Mouse (Mus musculus) intestine, embryonic 14.5 days (tissue): ENCODE results near the gene Ost4. TPM values are rescaled to one million over a fixed set of nuclear protein-coding genes. Genes with fewer than 3 reads are reported as not detected.
A peak's percentile ranks its signal among the peaks of the same experiment; 100 is the strongest.

Source experiments
- ATAC-seq: fragments of 200-750 bp; cut with Nextera tagmentation; replicated peaks from 2 replicates; pipeline ENCODE4 v1.8.0; 2017; ENCODE audit warnings: low read depth, moderate number of reproducible peaks, moderate TSS enrichment, moderate library complexity; ENCODE audit not compliant: low FRiP score, low TSS enrichment
- DNase-seq: peaks from one replicate; pipeline ENCODE4 v3.0.0-alpha.2; 2018; ENCODE audit warnings: low spot score
- H3K27ac ChIP-seq: fragments of 300-500 bp; sonication (generic); 2 replicates; pipeline ENCODE4 v1.5.1; 2014; ENCODE audit warnings: low read depth, mild to moderate bottlenecking, control low read depth
- H3K27me3 ChIP-seq: fragments of 300-500 bp; sonication (generic); replicated peaks from 2 replicates; pipeline ENCODE4 v1.6.1; 2014; ENCODE audit warnings: low read length, control low read depth; ENCODE audit not compliant: control insufficient read depth, insufficient read depth
- H3K36me3 ChIP-seq: fragments of 300-500 bp; sonication (generic); 2 replicates; pipeline ENCODE4 v1.6.1; 2014; ENCODE audit warnings: low read length, control low read depth; ENCODE audit not compliant: control insufficient read depth, insufficient read depth
- H3K4me1 ChIP-seq: fragments of 300-500 bp; sonication (generic); replicated peaks from 2 replicates; pipeline ENCODE4 v1.6.1; 2014; ENCODE audit warnings: low read length, control low read depth, mixed read lengths; ENCODE audit not compliant: control insufficient read depth, insufficient read depth
- H3K4me2 ChIP-seq: fragments of 300-500 bp; sonication (generic); 2 replicates; pipeline ENCODE4 v1.6.1; 2014; ENCODE audit warnings: low read length
- H3K4me3 ChIP-seq: fragments of 300-500 bp; sonication (generic); 2 replicates; pipeline ENCODE4 v1.5.1; 2014; ENCODE audit warnings: low read depth, low read length, control low read depth, mixed read lengths
- H3K9ac ChIP-seq: fragments of 300-500 bp; sonication (generic); 2 replicates; pipeline ENCODE4 v1.6.1; 2014; ENCODE audit warnings: mild to moderate bottlenecking, low read length
- H3K9me3 ChIP-seq: fragments of 300-500 bp; sonication (generic); 2 replicates; pipeline ENCODE4 v1.6.1; 2016; ENCODE audit warnings: low read length, control low read depth; ENCODE audit not compliant: control insufficient read depth
- WGBS: fragments of 180-500 bp; shearing (Covaris S2); extraction: QIAGEN DNeasy Blood & Tissue Kit; methylation state at CpG from one replicate; pipeline ENCODE4 v1.1.7; 2014; 5-methylcytosine and 5-hydroxymethylcytosine counted together
- polyA plus RNA-seq: library from polyadenylated mRNA; unstranded; fragments of >200 nt; fragmentation: Nextera tagmentation; extraction: Ambion mirVana; gene quantifications from 2 replicates; pipeline ENCODE4 v1.2.1, GENCODE M21; 2014

Gene Ost4
- polyA plus RNA-seq, 1 experiment from 2014 or later = 490 TPM

DNA sequence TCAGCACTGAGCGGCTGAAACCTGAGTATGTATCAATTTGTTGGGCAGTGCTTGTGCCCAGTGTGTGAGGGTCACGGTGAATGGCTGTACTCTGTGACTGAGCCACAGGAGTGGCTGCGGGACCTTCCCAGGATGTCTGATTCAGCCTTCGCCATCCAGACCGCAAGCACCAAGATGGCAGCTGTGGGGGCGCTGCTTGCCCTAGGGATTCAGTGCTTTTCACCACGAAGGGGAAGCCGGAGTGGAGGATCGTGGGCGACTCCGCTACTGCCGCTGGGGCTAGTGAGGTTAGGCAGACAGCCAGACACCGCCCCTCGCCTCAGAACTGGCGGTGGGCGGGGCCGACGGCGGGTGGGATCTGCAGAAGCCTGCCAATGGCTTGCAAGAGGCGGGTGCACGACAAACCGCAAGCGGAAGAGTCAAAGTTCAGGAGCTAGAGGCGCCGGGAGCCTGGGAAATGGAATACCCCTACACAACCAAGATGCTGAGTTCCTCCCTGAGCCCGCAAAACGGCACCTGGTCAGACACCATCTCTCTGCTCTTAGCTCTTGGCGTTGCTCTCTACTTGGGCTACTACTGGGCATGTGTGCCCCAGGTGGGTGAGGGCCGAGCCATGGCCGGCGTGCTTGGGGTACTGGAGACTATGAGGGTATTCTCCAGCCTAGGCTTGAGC is 42.2 kb upstream of the Ost4 start:
- H3K9ac ChIP-seq = peak overlapping the region; percentile 47
- under 1% methylated on average over 31 of the region's 31 CpGs for WGBS

DNA sequence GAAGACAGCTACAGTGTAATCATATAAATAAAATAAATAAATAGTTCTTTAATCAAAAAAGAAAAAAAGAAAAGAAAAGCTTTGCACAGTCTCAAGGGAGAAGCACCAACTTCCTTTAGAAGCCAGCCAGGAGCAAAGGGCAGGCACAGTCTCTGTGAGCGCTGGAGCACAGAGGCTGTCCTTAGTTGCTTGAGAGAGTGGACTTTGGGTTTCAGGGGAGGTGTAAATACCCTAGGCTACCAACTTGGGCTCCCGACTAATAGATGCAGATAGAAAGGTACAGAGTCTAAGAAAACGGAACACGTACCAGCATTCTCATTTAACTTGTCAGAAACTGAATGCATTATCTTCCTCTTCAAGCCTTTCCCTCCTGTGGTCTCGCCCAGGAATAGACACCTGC is 41.0 kb upstream of the Ost4 start:
- H3K9ac ChIP-seq = no peak overlapping the region
- no peak overlapping the region for H3K27ac ChIP-seq
- H3K9me3 ChIP-seq = no peaks in the 10 kb centered on the region
- H3K27me3 ChIP-seq = peaks cover 18% of the 10 kb centered on the region
- H3K36me3 ChIP-seq = peaks cover 14% of the 10 kb centered on the region
- DNase-seq (no peak), ATAC-seq (no peak)
- WGBS = 74% methylated on average over 5 of the region's 5 CpGs
- H3K4me3 ChIP-seq = no peak overlapping the region
- peaks cover 10% of the 10 kb centered on the region; the same call in 1 of the 2 replicates for H3K4me1 ChIP-seq
- H3K4me2 ChIP-seq = no peak overlapping the region

More for the DNA sequence above, 42.2 kb upstream of the Ost4 start:
- Histone ChIP-seq H3K27ac (peak overlapping the region; percentile 34; the same call in 1 of the 2 replicates), H3K36me3 (peaks cover 26% of the 10 kb centered on the region), H3K4me2 (peak overlapping the region; percentile 88), H3K4me3 (peak overlapping the region; percentile 70), H3K9me3 (no peaks in the 10 kb centered on the region), H3K4me1 (peaks cover 10% of the 10 kb centered on the region; the same call in 1 of the 2 replicates), H3K27me3 (peaks cover 12% of the 10 kb centered on the region)
- ATAC-seq (peak; percentile 64), DNase-seq (peak; percentile 92)

DNA sequence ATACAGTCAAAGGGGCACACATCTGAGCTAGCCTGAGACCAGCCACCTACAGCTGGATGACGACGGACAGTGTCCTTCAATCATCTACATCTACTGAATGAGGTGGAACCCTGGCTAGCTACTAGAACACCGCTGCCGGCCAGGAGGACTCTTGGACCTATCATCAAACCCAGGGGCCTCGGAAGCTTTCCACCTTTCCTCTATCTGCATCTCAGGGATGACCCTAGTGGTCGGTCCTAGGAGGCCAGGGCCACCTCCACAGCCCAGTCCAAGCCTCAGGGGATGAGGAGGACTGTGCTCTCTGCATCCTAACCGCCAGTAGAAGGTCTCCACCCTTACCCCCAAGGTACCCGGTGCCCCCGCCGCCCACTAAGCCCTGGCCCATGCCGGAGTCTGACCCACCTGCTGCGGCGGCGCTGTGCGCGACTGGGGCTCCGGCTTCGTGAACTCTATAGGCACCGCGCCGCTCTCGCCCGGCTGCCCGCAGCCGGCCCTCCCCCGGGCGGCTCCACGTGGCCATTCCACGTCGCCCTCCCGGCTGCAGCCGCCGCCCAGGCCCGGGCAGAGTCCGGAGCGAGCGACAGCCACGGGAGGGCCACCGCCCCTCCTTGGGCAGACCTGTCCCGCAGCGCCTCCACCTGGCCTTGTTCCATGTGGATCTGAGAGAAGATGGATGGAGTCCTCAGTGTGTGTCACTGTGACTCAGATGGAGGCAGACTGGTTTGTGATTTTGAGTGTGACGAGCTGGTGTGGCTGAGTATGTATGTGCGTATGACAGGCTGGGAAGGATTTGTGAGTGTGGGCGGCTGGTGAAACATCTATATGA is 37.6 kb upstream of the Ost4 start, which contains the start of gene Cgref1:
Gene Cgref1 (minus strand): TSS at position 636 of the 826 bp plus-strand sequence.
- peak; percentile 74 for DNase-seq
- Histone ChIP-seq H3K4me1 (0 out of 2 replicates have a peak, but pooled peaks cover 6% of the 10 kb centered on the region), H3K4me2 (peak within 1 kb of the TSS; percentile 75), H3K9me3 (no peaks in the 10 kb centered on the region), H3K4me3 (peak within 1 kb of the TSS; percentile 41), H3K27me3 (peaks cover 18% of the 10 kb centered on the region), H3K27ac (no peak within 1 kb of the TSS), H3K9ac (peak within 1 kb of the TSS; percentile 47), H3K36me3 (no peaks in the 10 kb centered on the region)
- ATAC-seq = peak; percentile 54
- 5% methylated on average over 42 of the region's 44 CpGs for WGBS

DNA sequence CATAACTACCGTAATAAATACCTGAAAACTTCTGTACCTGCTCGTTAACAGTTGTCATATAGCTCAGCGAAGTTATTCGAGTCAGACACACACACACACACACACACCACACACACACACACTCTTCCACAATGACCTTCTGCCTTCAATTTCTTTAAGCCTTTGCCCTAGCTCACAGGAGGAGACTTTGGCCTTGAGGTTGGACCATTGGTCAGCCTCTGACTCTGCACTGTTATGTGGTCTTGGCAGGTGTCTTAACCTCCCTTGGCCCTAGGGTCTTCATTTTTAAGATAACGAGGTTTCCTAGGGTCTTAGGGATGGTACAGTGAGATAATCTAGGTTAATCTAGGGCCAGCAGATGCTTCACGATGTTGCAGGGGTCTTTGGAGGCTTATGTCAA is 36.8 kb upstream of the Ost4 start:
- Histone ChIP-seq H3K27me3 (peaks cover 18% of the 10 kb centered on the region), H3K9me3 (no peaks in the 10 kb centered on the region), H3K27ac (no peak overlapping the region), H3K4me2 (no peak overlapping the region), H3K9ac (no peak overlapping the region), H3K4me3 (no peak overlapping the region), H3K36me3 (no peaks in the 10 kb centered on the region), H3K4me1 (0 out of 2 replicates have a peak, but pooled peaks cover 2% of the 10 kb centered on the region)
- ATAC-seq (no peak), DNase-seq (no peak)
- WGBS = 88% methylated on average over 6 of the region's 6 CpGs

DNA sequence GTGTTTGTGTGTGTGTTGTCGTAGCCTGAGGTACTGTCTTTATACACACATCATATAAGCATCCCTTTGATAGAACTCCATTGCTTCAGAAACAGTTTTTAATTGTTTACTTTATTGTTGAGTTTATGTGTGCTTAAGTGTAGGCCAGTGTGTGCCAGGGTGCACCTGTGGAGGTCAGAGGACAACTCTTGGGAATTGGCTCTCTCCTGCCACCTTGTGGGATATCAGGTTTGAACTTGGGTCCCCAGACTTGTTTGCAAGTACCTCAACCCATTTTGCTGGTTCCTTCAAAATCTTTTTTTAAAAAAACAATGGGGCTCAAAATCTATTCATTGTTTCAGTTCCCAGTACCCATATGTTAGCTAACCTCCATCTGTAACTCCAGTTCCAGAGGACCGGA is 35.4 kb upstream of the Ost4 start:
- Histone ChIP-seq H3K27ac (no peak overlapping the region), H3K4me2 (no peak overlapping the region), H3K4me3 (no peak overlapping the region), H3K27me3 (peaks cover 18% of the 10 kb centered on the region), H3K9ac (no peak overlapping the region), H3K4me1 (0 out of 2 replicates have a peak, but pooled peaks cover 2% of the 10 kb centered on the region), H3K9me3 (no peaks in the 10 kb centered on the region), H3K36me3 (no peaks in the 10 kb centered on the region)
- ATAC-seq = no peak
- WGBS = 92% methylated on average over 2 of the region's 2 CpGs
- no peak for DNase-seq

DNA sequence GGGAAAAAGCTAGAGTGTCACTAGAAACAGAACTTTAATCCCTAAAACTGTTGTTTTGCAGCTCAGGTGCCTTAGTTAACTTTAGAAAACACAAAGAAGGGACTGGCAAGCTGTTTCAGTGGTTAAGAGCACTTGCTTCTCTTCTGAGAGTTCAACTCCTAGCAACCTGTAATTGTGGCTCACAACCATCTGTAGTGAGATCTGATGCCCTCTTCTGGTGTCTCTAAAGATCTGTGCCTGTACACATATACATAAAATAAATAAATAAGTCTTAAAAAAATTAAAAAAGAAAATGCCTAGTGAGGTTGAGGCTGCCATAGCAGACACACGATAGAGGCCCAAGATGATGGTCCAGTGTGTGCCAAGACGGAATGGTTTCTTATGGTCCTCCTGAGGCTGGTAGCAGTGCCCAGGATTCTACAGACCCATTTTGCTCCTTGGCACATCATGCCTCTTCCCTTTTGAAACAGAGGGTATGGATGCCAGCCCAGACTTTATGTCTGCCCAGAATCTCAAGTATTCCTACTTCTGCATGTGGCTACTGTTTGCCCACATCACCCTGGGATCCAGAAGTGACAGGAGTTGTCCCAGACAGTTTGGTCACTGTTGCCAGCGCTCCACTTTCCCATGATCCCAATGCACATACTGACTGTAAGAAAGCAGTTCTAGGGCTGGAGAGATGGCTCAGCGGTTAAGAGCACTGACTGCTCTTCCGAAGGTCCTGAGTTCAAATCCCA is 27.3 kb upstream of the Ost4 start:
- ATAC-seq (no peak), DNase-seq (no peak)
- Histone ChIP-seq H3K4me1 (no peaks in the 10 kb centered on the region), H3K4me3 (no peak overlapping the region), H3K36me3 (no peaks in the 10 kb centered on the region), H3K27me3 (no peaks in the 10 kb centered on the region), H3K9ac (no peak overlapping the region), H3K4me2 (no peak overlapping the region), H3K27ac (no peak overlapping the region), H3K9me3 (no peaks in the 10 kb centered on the region)
- 92% methylated on average over 5 of the region's 5 CpGs for WGBS

DNA sequence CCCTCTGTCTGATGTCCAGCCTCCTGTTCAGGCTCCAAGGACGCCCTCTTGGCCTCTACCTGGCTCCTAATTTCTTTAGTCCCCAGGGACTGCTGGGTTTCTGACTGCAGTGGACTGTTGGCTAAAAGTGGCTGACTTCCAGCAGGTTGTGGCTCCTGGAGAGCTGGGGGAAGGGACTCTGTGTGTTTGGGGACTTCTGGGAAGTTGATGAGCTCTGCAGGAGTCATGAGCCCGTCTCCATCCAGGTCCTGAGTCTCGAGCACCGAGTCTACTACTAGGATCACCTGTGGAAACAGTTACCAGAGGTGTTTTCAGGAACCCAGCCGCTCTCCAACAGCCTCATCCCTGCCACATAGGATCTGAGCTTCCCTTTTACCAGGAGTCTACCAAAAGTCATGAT is 26.1 kb upstream of the Ost4 start:
- no peak for ATAC-seq
- H3K27me3 ChIP-seq = no peaks in the 10 kb centered on the region
- H3K4me1 ChIP-seq = no peaks in the 10 kb centered on the region
- H3K9ac ChIP-seq = no peak overlapping the region
- no peak overlapping the region for H3K4me2 ChIP-seq
- WGBS = 69% methylated on average over 5 of the region's 5 CpGs
- no peak overlapping the region for H3K27ac ChIP-seq
- no peaks in the 10 kb centered on the region for H3K9me3 ChIP-seq
- no peaks in the 10 kb centered on the region for H3K36me3 ChIP-seq
- no peak for DNase-seq
- no peak overlapping the region for H3K4me3 ChIP-seq

DNA sequence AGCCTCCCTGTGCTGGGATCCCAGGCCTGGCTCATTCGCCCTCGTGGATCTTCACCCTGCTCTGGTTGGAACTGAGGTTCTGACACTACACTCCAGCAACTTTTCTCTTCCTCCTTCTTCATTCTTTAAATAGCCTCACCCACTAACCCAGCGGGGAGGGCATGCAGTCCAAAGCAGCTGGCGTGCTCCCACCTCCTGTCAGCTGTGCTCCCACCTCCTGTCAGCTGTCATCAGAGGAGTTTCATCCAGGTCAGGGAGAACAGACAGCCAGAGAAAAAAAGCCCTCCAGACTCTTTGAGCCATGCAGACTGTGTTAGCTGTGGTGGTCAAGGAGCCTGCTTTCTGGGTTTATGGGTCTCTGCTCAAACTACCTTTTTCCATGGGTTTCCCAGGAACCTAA is 23.8 kb upstream of the Ost4 start:
- WGBS = 82% methylated on average over 4 of the region's 4 CpGs
- Histone ChIP-seq H3K9ac (no peak overlapping the region), H3K4me3 (no peak overlapping the region), H3K4me2 (no peak overlapping the region), H3K36me3 (no peaks in the 10 kb centered on the region), H3K9me3 (no peaks in the 10 kb centered on the region), H3K27ac (no peak overlapping the region), H3K27me3 (no peaks in the 10 kb centered on the region), H3K4me1 (no peaks in the 10 kb centered on the region)
- ATAC-seq (no peak), DNase-seq (no peak)
